Mouse (Mus musculus) thymus, adult 2 months (tissue): ENCODE measurements around the gene Duox2.

Source experiments
- CTCF ChIP-seq: fragments of 200-500 bp; IDR thresholded peaks from 2 replicates; pipeline ENCODE4 v1.5.1; 2012; ENCODE audit warnings: mild to moderate bottlenecking, control low read depth, low read length, moderate library complexity, borderline replicate concordance; ENCODE audit not compliant: control insufficient read depth, poor library complexity, insufficient read depth; ENCODE audit errors: extremely low read depth
- POLR2A ChIP-seq: fragments of 200-500 bp; IDR thresholded peaks from 2 replicates; pipeline ENCODE4 v1.6.1; 2012; ENCODE audit warnings: mild to moderate bottlenecking, low read length, control low read depth, moderate library complexity; ENCODE audit not compliant: control insufficient read depth, poor library complexity, insufficient read depth; ENCODE audit errors: extremely low read depth

DNA sequence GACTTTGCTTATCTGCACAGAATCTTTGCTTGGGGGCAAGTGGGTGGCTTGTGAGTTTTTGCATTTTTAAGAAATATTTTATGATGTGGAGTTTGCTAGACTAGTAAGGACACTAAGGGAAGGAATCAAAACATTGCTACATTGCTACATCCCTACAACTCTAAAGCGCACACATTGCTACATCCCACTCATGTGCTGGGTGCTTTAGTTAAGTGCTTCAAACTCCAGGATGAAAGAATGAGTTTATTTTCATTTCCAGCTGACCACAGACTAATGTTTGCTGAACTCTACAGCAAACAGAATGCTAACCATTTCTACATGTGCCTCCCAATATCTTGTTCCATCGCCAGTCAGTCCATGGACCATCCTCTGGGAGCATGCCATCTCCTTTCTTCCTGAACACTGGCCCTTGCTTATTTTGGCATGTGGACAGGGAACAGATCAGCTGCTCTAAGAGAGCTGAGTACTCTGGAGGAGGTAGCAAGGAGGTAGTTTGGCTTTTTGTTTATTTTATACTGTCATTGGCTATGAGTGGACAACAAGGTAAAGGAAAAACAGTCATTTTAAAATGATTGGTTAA is 60.3 kb downstream of the Duox2 start:
- TF ChIP-seq CTCF (no peak), POLR2A (no peak)
